Mouse (Mus musculus): ENCODE data around the gene Npy. TPM values are rescaled to one million over a fixed set of nuclear protein-coding genes. Genes with fewer than 3 reads are reported as not detected.

Npy gene
- 65.6 and 81.2 TPM in 2 replicates for polyA plus RNA-seq (2015; fragmentation: Nextera tagmentation; extraction: Ambion mirVana)

GRCm38 (mm10) chr6:49821961-49822870, at the start of gene Npy:
TSS of gene Npy (plus strand) at chr6:49822710.
- Histone ChIP-seq H3K4me1 (peaks cover 14% of the 10 kb centered on the region), H3K4me3 (peak within 1 kb of the TSS; percentile 47), H3K9ac (peak within 1 kb of the TSS; percentile 55), H3K9me3 (replicated peaks) (no peaks in the 10 kb centered on the region), H3K27me3 (peaks cover 76% of the 10 kb centered on the region), H3K27ac (no peak within 1 kb of the TSS), H3K36me3 (ENCODE audit: poor library complexity, severe bottlenecking) (no peaks in the 10 kb centered on the region), H3K4me2 (peak within 1 kb of the TSS; percentile 88)
- peak; percentile 75 for ATAC-seq
- under 1% methylated on average over 60 of the region's 66 CpGs for WGBS

- 0 out of 2 replicates have a peak, but pooled peaks have one; percentile 31 for ATAC-seq
- Histone ChIP-seq H3K27me3 (no peaks in the 10 kb centered on the region), H3K4me2 (no peak overlapping the region), H3K4me3 (no peak overlapping the region), H3K36me3 (ENCODE audit: poor library complexity, severe bottlenecking) (no peaks in the 10 kb centered on the region), H3K4me1 (peaks cover 47% of the 10 kb centered on the region), H3K9me3 (replicated peaks) (no peaks in the 10 kb centered on the region), H3K9ac (no peak overlapping the region), H3K27ac (no peak overlapping the region)
- 52% methylated on average over 8 of the region's 8 CpGs for WGBS
These were observed 47.5 kb upstream of the Npy start for GRCm38 (mm10) chr6:49775006-49775405.

GRCm38 (mm10) chr6:49778109-49778508, 44.4 kb upstream of the Npy start:
- Histone ChIP-seq H3K9ac (no peak overlapping the region), H3K27ac (no peak overlapping the region)

GRCm38 (mm10) chr6:49778729-49779128, 43.8 kb upstream of the Npy start:
- WGBS = 80% methylated on average over 9 of the region's 9 CpGs
- H3K4me1 ChIP-seq = peaks cover 34% of the 10 kb centered on the region
- H3K9me3 ChIP-seq (replicated peaks) = no peaks in the 10 kb centered on the region
- H3K4me2 ChIP-seq = no peak overlapping the region
- H3K27me3 ChIP-seq = no peaks in the 10 kb centered on the region
- no peak overlapping the region for H3K4me3 ChIP-seq
- no peak overlapping the region for H3K27ac ChIP-seq
- no peak overlapping the region for H3K9ac ChIP-seq
- no peak for ATAC-seq
- no peaks in the 10 kb centered on the region for H3K36me3 ChIP-seq (ENCODE audit: poor library complexity, severe bottlenecking)

More at GRCm38 (mm10) chr6:49778109-49778508, 44.4 kb upstream of the Npy start:
- Histone ChIP-seq H3K4me3 (no peak overlapping the region), H3K27me3 (no peaks in the 10 kb centered on the region), H3K4me2 (no peak overlapping the region), H3K9me3 (replicated peaks) (no peaks in the 10 kb centered on the region), H3K36me3 (ENCODE audit: poor library complexity, severe bottlenecking) (no peaks in the 10 kb centered on the region), H3K4me1 (peaks cover 40% of the 10 kb centered on the region)
- WGBS = 75% methylated on average over 13 of the region's 13 CpGs
- no peak for ATAC-seq

- Histone ChIP-seq H3K27me3 (no peaks in the 10 kb centered on the region), H3K4me2 (peak overlapping the region; percentile 28), H3K4me3 (no peak overlapping the region), H3K9ac (no peak overlapping the region), H3K9me3 (replicated peaks) (no peaks in the 10 kb centered on the region), H3K27ac (0 out of 2 replicates have a peak overlapping the region, but pooled peaks have one; percentile 3), H3K4me1 (peaks cover 28% of the 10 kb centered on the region), H3K36me3 (ENCODE audit: poor library complexity, severe bottlenecking) (no peaks in the 10 kb centered on the region)
- peak; percentile 63; the same call in 1 of the 2 replicates for ATAC-seq
- 3% methylated on average over 7 of the region's 7 CpGs for WGBS
These were observed 42.9 kb upstream of the Npy start for GRCm38 (mm10) chr6:49779606-49780005.

- WGBS = 92% methylated on average over 9 of the region's 9 CpGs
- no peak for ATAC-seq
These were observed 41.6 kb upstream of the Npy start for GRCm38 (mm10) chr6:49780846-49781400.

GRCm38 (mm10) chr6:49781852-49782251, 40.7 kb upstream of the Npy start:
- WGBS = 90% methylated on average over 5 of the region's 5 CpGs
- no peak overlapping the region for H3K4me3 ChIP-seq
- no peak overlapping the region for H3K4me2 ChIP-seq
- no peaks in the 10 kb centered on the region for H3K36me3 ChIP-seq (ENCODE audit: poor library complexity, severe bottlenecking)
- no peaks in the 10 kb centered on the region for H3K9me3 ChIP-seq (replicated peaks)
- H3K27me3 ChIP-seq = no peaks in the 10 kb centered on the region
- H3K4me1 ChIP-seq = peaks cover 22% of the 10 kb centered on the region
- H3K27ac ChIP-seq = no peak overlapping the region
- H3K9ac ChIP-seq = no peak overlapping the region
- ATAC-seq = no peak

More at GRCm38 (mm10) chr6:49780846-49781400, 41.6 kb upstream of the Npy start:
- Histone ChIP-seq H3K4me3 (no peak overlapping the region), H3K27ac (no peak overlapping the region), H3K9ac (no peak overlapping the region), H3K9me3 (replicated peaks) (no peaks in the 10 kb centered on the region), H3K4me2 (no peak overlapping the region), H3K36me3 (ENCODE audit: poor library complexity, severe bottlenecking) (no peaks in the 10 kb centered on the region), H3K27me3 (no peaks in the 10 kb centered on the region), H3K4me1 (peaks cover 22% of the 10 kb centered on the region)

- Histone ChIP-seq H3K27me3 (no peaks in the 10 kb centered on the region), H3K36me3 (ENCODE audit: poor library complexity, severe bottlenecking) (no peaks in the 10 kb centered on the region), H3K27ac (no peak overlapping the region), H3K9ac (no peak overlapping the region), H3K4me3 (no peak overlapping the region), H3K9me3 (replicated peaks) (no peaks in the 10 kb centered on the region), H3K4me1 (peaks cover 22% of the 10 kb centered on the region), H3K4me2 (no peak overlapping the region)
- ATAC-seq = no peak
- 94% methylated on average over 7 of the region's 7 CpGs for WGBS
These were observed 39.8 kb upstream of the Npy start for GRCm38 (mm10) chr6:49782679-49783078.

- Histone ChIP-seq H3K9ac (no peak overlapping the region), H3K27me3 (no peaks in the 10 kb centered on the region), H3K9me3 (replicated peaks) (no peaks in the 10 kb centered on the region), H3K4me2 (no peak overlapping the region), H3K4me1 (no peaks in the 10 kb centered on the region), H3K36me3 (ENCODE audit: poor library complexity, severe bottlenecking) (no peaks in the 10 kb centered on the region), H3K4me3 (no peak overlapping the region), H3K27ac (no peak overlapping the region)
- 88% methylated on average over 12 of the region's 12 CpGs for WGBS
- ATAC-seq = no peak
These were observed 30.0 kb upstream of the Npy start for GRCm38 (mm10) chr6:49792524-49792923.

GRCm38 (mm10) chr6:49804105-49804504, 18.4 kb upstream of the Npy start:
- 0 out of 2 replicates have a peak, but pooled peaks cover 5% of the 10 kb centered on the region for H3K27me3 ChIP-seq
- no peak overlapping the region for H3K9ac ChIP-seq
- WGBS = 33% methylated on average over 8 of the region's 8 CpGs
- no peak overlapping the region for H3K27ac ChIP-seq
- H3K36me3 ChIP-seq (ENCODE audit: poor library complexity, severe bottlenecking) = no peaks in the 10 kb centered on the region
- no peak overlapping the region for H3K4me3 ChIP-seq
- H3K4me2 ChIP-seq = no peak overlapping the region
- ATAC-seq = no peak
- H3K9me3 ChIP-seq (replicated peaks) = no peaks in the 10 kb centered on the region
- peaks cover 7% of the 10 kb centered on the region for H3K4me1 ChIP-seq

- Histone ChIP-seq H3K9ac (peak overlapping the region; percentile 5; the same call in 1 of the 2 replicates), H3K4me2 (peak overlapping the region; percentile 53), H3K27me3 (0 out of 2 replicates have a peak, but pooled peaks cover 7% of the 10 kb centered on the region), H3K4me3 (peak overlapping the region; percentile 17), H3K27ac (no peak overlapping the region), H3K9me3 (replicated peaks) (no peaks in the 10 kb centered on the region), H3K36me3 (ENCODE audit: poor library complexity, severe bottlenecking) (no peaks in the 10 kb centered on the region), H3K4me1 (peaks cover 7% of the 10 kb centered on the region)
- ATAC-seq = no peak
- WGBS = 16% methylated on average over 13 of the region's 13 CpGs
These were observed 14.4 kb upstream of the Npy start for GRCm38 (mm10) chr6:49808076-49808475.

- H3K36me3 ChIP-seq (ENCODE audit: poor library complexity, severe bottlenecking) = no peaks in the 10 kb centered on the region
- H3K4me3 ChIP-seq = no peak overlapping the region
- H3K27me3 ChIP-seq = peaks cover 32% of the 10 kb centered on the region
- no peak overlapping the region for H3K9ac ChIP-seq
- no peak for ATAC-seq
- H3K4me1 ChIP-seq = peaks cover 5% of the 10 kb centered on the region
- H3K4me2 ChIP-seq = no peak overlapping the region
- 83% methylated on average over 5 of the region's 5 CpGs for WGBS
- H3K9me3 ChIP-seq (replicated peaks) = no peaks in the 10 kb centered on the region
- H3K27ac ChIP-seq = no peak overlapping the region
These were observed 5.3 kb upstream of the Npy start for GRCm38 (mm10) chr6:49817183-49817582.

Measured in forebrain, embryonic 13.5 days (tissue).